Mouse (Mus musculus): ENCODE data around the gene Col5a1.

DNA sequence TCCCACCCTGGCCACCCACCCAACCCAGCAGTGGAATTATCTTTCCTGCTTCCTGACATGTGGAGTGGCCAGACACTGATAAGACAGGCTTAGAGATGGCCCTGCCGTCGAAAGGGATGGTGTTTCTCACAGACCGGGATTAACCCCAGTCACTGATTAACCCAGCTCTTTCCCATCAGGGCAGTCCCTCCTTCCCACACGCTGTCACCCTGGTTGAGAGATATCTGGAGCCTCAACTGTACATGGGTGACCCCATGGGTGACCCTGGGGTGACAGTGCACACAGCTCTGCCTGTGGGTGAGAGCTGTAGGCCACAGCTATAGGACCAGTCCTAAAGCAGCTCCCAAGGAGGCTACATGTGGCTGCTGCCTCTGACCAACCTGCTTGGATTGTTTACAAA, 15.2 kb upstream of the Col5a1 start:
- no peak for TF ChIP-seq CTCF (IDR thresholded peaks at IDR 0.05; ENCODE audit: low read depth)
- TF ChIP-seq EP300 (IDR thresholded peaks at IDR 0.05; ENCODE audit: low read depth), result no peak
